ENCODE assay signal across 8 mouse cellular contexts in genomic region chr14:73441951-73442716, GRCm38 (mm10). TPM values are rescaled to one million over a fixed set of nuclear protein-coding genes. Genes with fewer than 3 reads are reported as not detected.
DNase-seq lines count a peak whose midpoint lies in the region; ATAC-seq and TF ChIP-seq lines count a peak whose summit lies in the region.

No protein-coding gene starts in this region.

- H3K4me3 ChIP-seq in gastrocnemius, adult 2 months = no peak overlapping the region

- intact Hi-C loops in gastrocnemius, adult 2 months (cut with DNase I) = no loop called here

- no peak for TF ChIP-seq CTCF in gastrocnemius, adult 2 months (IDR thresholded peaks at IDR 0.05)

- H3K27ac ChIP-seq in gastrocnemius, adult 2 months = no peak overlapping the region

- peak; percentile 36 for DNase-seq in gastrocnemius, adult 2 months
- no peak for DNase-seq in gastrocnemius, adult 18-20 months (ENCODE audit: low spot score)
- DNase-seq in kidney, adult 8-10 months = peak; percentile 30 to 56
- DNase-seq in testis, postnatal 14 days (ENCODE audit: low spot score) = no peak
- no peak for DNase-seq in embryo, embryonic 10.5 days (ENCODE audit: low spot score)

- peak; percentile 49 for ATAC-seq in activated CD4-positive, CD25-positive, alpha-beta regulatory T cell, adult 4 months
- peak; percentile 53 for ATAC-seq in megakaryocyte-erythroid progenitor cell, adult 5-6 weeks (replicated peaks; ENCODE audit: low FRiP score, low TSS enrichment, poor library complexity, severe bottlenecking)
- ATAC-seq in cerebellum, adult (ENCODE audit: insufficient number of reproducible peaks, low FRiP score, low TSS enrichment) = no peak

RNA-seq across cellular contexts. Expression of gene Itm2b, which starts 57.0 kb away (rescaled TPM):
- total RNA-seq in gastrocnemius, adult 2 months (2021) = 100 to 1,000 TPM; 255 to 336 TPM
- 100 to 1,000 TPM; 281 to 288 TPM for total RNA-seq in gastrocnemius, adult 18-20 months (2021)
- 1,000 to 10,000 TPM in 1 of 2 experiments, 100 to 1,000 TPM in 1; 963 to 1,015 TPM for polyA plus RNA-seq in activated CD4-positive, CD25-positive, alpha-beta regulatory T cell, adult 4 months (2017; shearing (Covaris generic))
- total RNA-seq in megakaryocyte-erythroid progenitor cell, adult 5-6 weeks (2014; fragmentation: Nextera tagmentation) = 241 and 252 TPM in 2 replicates
- 431 and 507 TPM in 2 replicates for total RNA-seq in megakaryocyte-erythroid progenitor cell, adult 5-6 weeks (2017)

Comparison
In these comparisons a context has a peak if more than half of its experiments do, and no peak if none do; other contexts are left out.
1. DNase-seq: peak in gastrocnemius, adult 2 months (single experiment) and kidney, adult 8-10 months (2 of 2); none in gastrocnemius, adult 18-20 months (single experiment), testis, postnatal 14 days (single experiment) and embryo, embryonic 10.5 days (single experiment).